Comparison of ENCODE assay signal across 23 mouse cellular contexts in genomic region chr10:71546507-71546906, GRCm38 (mm10).
"Had no signal": no experiment of that assay in that cellular context is flagged by ENCODE, and none has a peak within 500 bp of the region (broad histone marks: within the 10 kb centered on the region; RNA-seq: fewer than 3 reads in every experiment).

No protein-coding gene starts in this region.

- H3K4me2 ChIP-seq: heart, embryonic 12.5 days; hindbrain, embryonic 12.5 days; hindbrain, embryonic 14.5 days; intestine, embryonic 15.5 days; limb, embryonic 12.5 days had no signal

- H3K36me3 ChIP-seq: heart, embryonic 10.5 days; heart, embryonic 12.5 days; hindbrain, embryonic 10.5 days; hindbrain, embryonic 12.5 days; intestine, embryonic 15.5 days; limb, embryonic 10.5 days; limb, embryonic 12.5 days had no signal

- H3K9ac ChIP-seq: heart, embryonic 12.5 days; hindbrain, embryonic 12.5 days; hindbrain, embryonic 14.5 days; intestine, embryonic 15.5 days; limb, embryonic 12.5 days had no signal

- H3K9me3 ChIP-seq: heart, embryonic 10.5 days; heart, embryonic 12.5 days; hindbrain, embryonic 10.5 days; hindbrain, embryonic 12.5 days; intestine, embryonic 15.5 days; limb, embryonic 10.5 days; limb, embryonic 12.5 days had no signal

- ATAC-seq: hindbrain, embryonic 16.5 days; inflammation-experienced regulatory T-cells, adult 6 months; intestine, embryonic 15.5 days; intestine, postnatal 0 days had no signal

- DNase-seq: gastrocnemius, adult 2 months; gastrocnemius, postnatal 10 days; gastrocnemius, postnatal 25 days; heart, adult 18-20 months; heart, postnatal 10 days; heart, postnatal 4 days; kidney, adult 18-20 months; kidney, adult 8-10 months; kidney, postnatal 10 days; kidney, postnatal 25 days had no signal

- H3K4me1 ChIP-seq: heart, embryonic 10.5 days; heart, embryonic 12.5 days; hindbrain, embryonic 10.5 days; hindbrain, embryonic 12.5 days; intestine, embryonic 15.5 days; limb, embryonic 10.5 days; limb, embryonic 12.5 days had no signal

- H3K4me3 ChIP-seq: gastrocnemius, adult 2 months; heart, embryonic 10.5 days; heart, embryonic 12.5 days; hindbrain, embryonic 10.5 days; hindbrain, embryonic 12.5 days; intestine, embryonic 15.5 days; layer of hippocampus, adult 2 months; left cerebral cortex, adult 2 months; limb, embryonic 10.5 days; limb, embryonic 12.5 days had no signal

- H3K27ac ChIP-seq: gastrocnemius, adult 2 months; heart, embryonic 10.5 days; hindbrain, embryonic 10.5 days; hindbrain, embryonic 12.5 days; hindbrain, embryonic 14.5 days; intestine, embryonic 15.5 days; layer of hippocampus, adult 2 months; left cerebral cortex, adult 2 months; limb, embryonic 10.5 days; limb, embryonic 12.5 days had no signal

- H3K27me3 ChIP-seq: heart, embryonic 12.5 days; hindbrain, embryonic 12.5 days; intestine, embryonic 15.5 days; limb, embryonic 12.5 days had no signal
